Mouse (Mus musculus): ENCODE measurements at regions not wholly inside any gene's neighbourhood (a gene's known extent, or its start where the extent isn't known, plus 50 kb on each side); places are given as distances from the start of the nearest gene placed in this dataset.
"Not testable (repeated sequence)": the region's sequence is repeated elsewhere in the genome, so short reads cannot be mapped to it uniquely, and the experiment has no call there.

- not testable (repeated sequence) for TF ChIP-seq CTCF (IDR thresholded peaks at IDR 0.05; ENCODE audit: low read depth, low read length); POLR2A (IDR thresholded peaks at IDR 0.05; ENCODE audit: insufficient read depth, low read length)
Observed at GRCm38 (mm10) chr17:6496491-6496890, 66.6 kb downstream of the Dynlt1b start.

Measured in ES-Bruce4 (cell line).